Mouse (Mus musculus) hindbrain, embryonic 11.5 days (tissue): Measurements from ENCODE around the gene Fam205c. TPM values are rescaled to one million over a fixed set of nuclear protein-coding genes. Genes with fewer than 3 reads are reported as not detected.

Experiments
- ATAC-seq: fragments of 200-750 bp; cut with Nextera tagmentation; 2 replicates; pipeline ENCODE4 v1.8.0; 2017; ENCODE audit warnings: mild to moderate bottlenecking, moderate TSS enrichment, moderate library complexity; ENCODE audit not compliant: low FRiP score
- DNase-seq: peaks from one replicate; pipeline ENCODE4 v3.0.0-alpha.2; 2015; ENCODE audit warnings: low spot score
- H3K27ac ChIP-seq: fragments of 300-500 bp; sonication (generic); 2 replicates; pipeline ENCODE4 v1.5.1; 2014; ENCODE audit warnings: mild to moderate bottlenecking, low read depth, low read length
- H3K27me3 ChIP-seq: fragments of 300-500 bp; sonication (generic); 2 replicates; pipeline ENCODE4 v1.6.1; 2014; ENCODE audit warnings: mild to moderate bottlenecking, low read length, moderate library complexity, mixed read lengths; ENCODE audit not compliant: control insufficient read depth, insufficient read depth
- H3K36me3 ChIP-seq: fragments of 300-500 bp; sonication (generic); 2 replicates; pipeline ENCODE4 v1.6.1; 2014; ENCODE audit warnings: mild to moderate bottlenecking, low read length, moderate library complexity, mixed read lengths; ENCODE audit not compliant: control insufficient read depth, insufficient read depth
- H3K4me1 ChIP-seq: fragments of 300-500 bp; sonication (generic); replicated peaks from 2 replicates; pipeline ENCODE4 v1.6.1; 2014; ENCODE audit warnings: low read length, mixed read lengths; ENCODE audit not compliant: control insufficient read depth, insufficient read depth
- H3K4me2 ChIP-seq: fragments of 300-500 bp; sonication (generic); replicated peaks from 2 replicates; pipeline ENCODE4 v1.6.1; 2014; ENCODE audit warnings: mild to moderate bottlenecking, low read depth, low read length
- H3K4me3 ChIP-seq: fragments of 300-500 bp; sonication (generic); 2 replicates; pipeline ENCODE4 v1.5.1; 2014; ENCODE audit warnings: low read depth, low read length
- H3K9ac ChIP-seq: fragments of 300-500 bp; sonication (generic); 2 replicates; pipeline ENCODE4 v1.6.1; 2014; ENCODE audit warnings: low read depth, low read length
- H3K9me3 ChIP-seq: fragments of 300-500 bp; sonication (generic); 2 replicates; pipeline ENCODE4 v1.6.1; 2016; ENCODE audit warnings: low read length; ENCODE audit not compliant: control insufficient read depth
- WGBS: fragments of 180-500 bp; shearing (Covaris S2); extraction: QIAGEN DNeasy Blood & Tissue Kit; methylation state at CpG from one replicate; pipeline ENCODE4 v1.1.7; 2014; 5-methylcytosine and 5-hydroxymethylcytosine counted together
- polyA plus RNA-seq: library from polyadenylated mRNA; unstranded; fragments of >200 nt; fragmentation: Nextera tagmentation; extraction: Ambion mirVana; gene quantifications from 2 replicates; pipeline ENCODE4 v1.2.1, GENCODE M21; 2014

Gene Fam205c
- polyA plus RNA-seq, 1 experiment from 2014 or later, result 1.1 TPM

DNA sequence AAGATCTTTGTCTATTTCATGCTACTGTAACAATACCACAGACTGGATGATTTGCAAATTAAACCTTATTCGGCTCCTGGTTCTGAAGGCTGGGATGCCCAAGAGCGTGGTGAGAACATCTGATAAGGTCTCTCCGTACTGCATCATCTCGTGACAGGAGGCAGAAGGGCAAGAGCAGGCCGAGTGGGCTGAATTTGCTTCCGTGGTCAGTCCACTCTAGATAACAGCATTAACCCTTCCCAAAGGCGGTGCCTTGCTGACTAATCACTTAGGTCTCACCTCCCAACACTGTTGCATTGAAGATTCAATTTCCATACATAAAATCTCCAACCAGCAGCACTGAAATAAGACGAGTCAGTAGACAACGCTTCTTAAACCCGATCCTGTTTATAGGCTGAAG lies 39.4 kb upstream of the Fam205c start:
- Histone ChIP-seq H3K36me3 (no peaks in the 10 kb centered on the region), H3K4me3 (no peak overlapping the region), H3K4me2 (no peak overlapping the region), H3K9me3 (no peaks in the 10 kb centered on the region), H3K4me1 (peaks cover 3% of the 10 kb centered on the region; the same call in 1 of the 2 replicates), H3K9ac (no peak overlapping the region), H3K27me3 (peaks cover 20% of the 10 kb centered on the region), H3K27ac (no peak overlapping the region)
- ATAC-seq, result no peak
- WGBS, result 55% methylated on average over 10 of the region's 10 CpGs
- no peak for DNase-seq

DNA sequence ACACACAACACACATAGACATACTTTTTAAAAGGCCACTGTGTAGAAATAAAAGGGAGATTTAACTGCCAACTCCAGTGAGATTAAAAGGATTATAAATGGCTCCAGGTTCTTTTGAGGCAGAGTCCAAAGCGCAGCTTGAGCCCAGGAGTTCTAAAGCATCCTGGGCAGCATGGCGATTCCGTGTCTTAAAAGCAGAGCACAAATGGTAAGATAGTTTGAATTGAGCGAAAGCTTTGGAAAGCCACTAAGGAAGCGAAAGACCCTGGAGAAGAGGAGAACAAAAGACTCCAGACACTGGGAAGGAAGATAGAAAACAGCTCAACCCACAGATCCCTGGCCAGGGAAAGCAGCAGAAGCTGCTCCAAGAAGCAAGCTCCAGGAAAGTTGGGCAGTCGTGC lies 30.9 kb upstream of the Fam205c start:
- Histone ChIP-seq H3K4me2 (no peak overlapping the region), H3K27me3 (no peaks in the 10 kb centered on the region), H3K4me3 (no peak overlapping the region), H3K9me3 (no peaks in the 10 kb centered on the region), H3K27ac (no peak overlapping the region), H3K36me3 (no peaks in the 10 kb centered on the region), H3K9ac (no peak overlapping the region), H3K4me1 (no peaks in the 10 kb centered on the region)
- WGBS, result 76% methylated on average over 6 of the region's 6 CpGs
- DNase-seq, result no peak
- ATAC-seq, result no peak

DNA sequence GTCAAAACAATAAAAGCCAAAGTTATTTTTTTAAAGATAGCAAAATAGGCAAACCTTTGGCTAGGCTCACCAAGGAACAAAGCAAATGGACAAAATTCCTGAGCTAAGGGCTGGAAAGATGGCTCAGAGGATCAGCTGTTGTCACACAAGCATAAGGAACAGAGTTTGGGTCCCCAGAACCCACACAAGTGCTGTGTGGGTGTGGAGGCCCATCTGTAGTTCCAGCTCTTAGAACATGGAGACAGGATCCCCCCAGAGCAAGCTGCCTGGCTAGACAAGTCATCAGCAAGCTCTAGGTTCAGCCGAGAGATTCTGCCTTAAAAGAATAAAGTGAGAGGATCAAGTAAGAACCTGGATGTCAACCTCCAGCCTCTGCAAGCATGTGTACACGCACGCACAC lies 30.5 kb upstream of the Fam205c start:
- Histone ChIP-seq H3K4me3 (no peak overlapping the region), H3K9me3 (no peaks in the 10 kb centered on the region), H3K9ac (no peak overlapping the region), H3K36me3 (no peaks in the 10 kb centered on the region), H3K4me1 (no peaks in the 10 kb centered on the region), H3K27me3 (no peaks in the 10 kb centered on the region), H3K4me2 (no peak overlapping the region), H3K27ac (no peak overlapping the region)
- ATAC-seq, result no peak
- DNase-seq, result no peak
- WGBS, result 97% methylated on average over 3 of the region's 3 CpGs

DNA sequence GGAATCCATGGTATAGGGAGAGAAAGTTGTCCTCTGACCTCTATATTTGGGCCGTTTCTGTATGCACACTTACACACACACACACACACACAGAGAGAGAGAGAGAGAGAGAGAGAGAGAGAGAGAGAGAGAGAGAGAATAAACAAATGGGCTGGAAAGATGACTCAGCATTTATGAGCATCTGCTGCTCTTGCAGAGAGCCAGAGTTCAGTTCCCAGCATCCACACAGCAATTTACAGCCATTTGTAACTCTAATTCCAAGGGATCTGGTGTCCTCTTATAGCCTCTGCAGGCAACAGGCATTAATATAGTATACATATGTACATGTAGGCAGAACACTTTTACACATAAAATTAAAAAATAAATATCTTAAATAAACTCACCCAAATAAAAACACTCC lies 29.9 kb upstream of the Fam205c start:
- DNase-seq (no peak), ATAC-seq (no peak)
- H3K36me3 ChIP-seq, result no peaks in the 10 kb centered on the region
- no peaks in the 10 kb centered on the region for H3K9me3 ChIP-seq
- H3K27ac ChIP-seq, result no peak overlapping the region
- H3K4me1 ChIP-seq, result no peaks in the 10 kb centered on the region
- no peak overlapping the region for H3K9ac ChIP-seq
- H3K4me3 ChIP-seq, result no peak overlapping the region
- H3K27me3 ChIP-seq, result no peaks in the 10 kb centered on the region
- no peak overlapping the region for H3K4me2 ChIP-seq
- 75% methylated on average over 1 of the region's 1 CpGs for WGBS

DNA sequence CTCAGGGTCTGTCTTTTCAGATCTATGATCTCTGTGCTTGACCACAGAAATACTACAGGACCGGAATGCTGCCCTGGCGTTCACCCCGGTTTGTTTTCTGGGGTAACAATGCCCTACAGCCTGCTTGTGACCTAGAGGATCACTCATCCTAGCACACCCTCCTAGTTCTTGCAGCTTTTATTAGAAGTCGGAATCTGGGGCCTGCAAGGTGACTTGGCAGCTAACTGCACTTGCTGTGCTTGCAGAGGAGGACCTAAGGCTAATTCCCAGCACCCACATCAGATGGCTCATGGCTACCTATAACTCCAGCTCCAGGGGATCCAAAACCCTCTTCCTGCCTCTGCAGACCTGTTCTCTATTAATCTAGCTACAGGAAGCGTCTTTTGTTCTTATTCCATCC lies 28.7 kb upstream of the Fam205c start:
- Histone ChIP-seq H3K4me3 (no peak overlapping the region), H3K27me3 (no peaks in the 10 kb centered on the region), H3K4me2 (no peak overlapping the region), H3K9ac (no peak overlapping the region), H3K4me1 (no peaks in the 10 kb centered on the region), H3K27ac (no peak overlapping the region), H3K36me3 (no peaks in the 10 kb centered on the region), H3K9me3 (no peaks in the 10 kb centered on the region)
- 94% methylated on average over 5 of the region's 5 CpGs for WGBS
- DNase-seq, result no peak
- no peak for ATAC-seq

DNA sequence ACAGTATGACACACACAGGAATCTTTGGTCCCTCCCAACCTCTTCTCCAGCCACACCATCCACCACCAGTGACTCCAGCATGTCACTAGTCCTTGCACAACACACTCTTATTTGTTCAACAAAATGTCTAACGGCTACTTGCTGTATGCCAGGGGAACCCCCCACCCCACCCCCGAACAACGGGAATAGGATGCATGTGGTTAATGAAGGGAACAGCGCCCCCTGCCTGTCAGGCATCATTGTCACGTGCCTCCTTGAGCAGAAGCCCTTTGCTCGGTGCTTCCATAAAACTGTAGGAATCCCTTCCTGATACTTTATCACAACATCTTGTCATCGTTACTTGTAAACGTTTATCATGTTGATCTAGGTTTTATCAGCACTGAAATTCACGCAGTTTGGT lies 28.1 kb upstream of the Fam205c start:
- WGBS, result 63% methylated on average over 9 of the region's 9 CpGs
- H3K4me2 ChIP-seq, result no peak overlapping the region
- no peak overlapping the region for H3K9ac ChIP-seq
- H3K27me3 ChIP-seq, result no peaks in the 10 kb centered on the region
- H3K27ac ChIP-seq, result no peak overlapping the region
- peak; percentile 42 for DNase-seq
- no peaks in the 10 kb centered on the region for H3K36me3 ChIP-seq
- no peaks in the 10 kb centered on the region for H3K9me3 ChIP-seq
- no peak for ATAC-seq
- no peaks in the 10 kb centered on the region for H3K4me1 ChIP-seq
- no peak overlapping the region for H3K4me3 ChIP-seq

DNA sequence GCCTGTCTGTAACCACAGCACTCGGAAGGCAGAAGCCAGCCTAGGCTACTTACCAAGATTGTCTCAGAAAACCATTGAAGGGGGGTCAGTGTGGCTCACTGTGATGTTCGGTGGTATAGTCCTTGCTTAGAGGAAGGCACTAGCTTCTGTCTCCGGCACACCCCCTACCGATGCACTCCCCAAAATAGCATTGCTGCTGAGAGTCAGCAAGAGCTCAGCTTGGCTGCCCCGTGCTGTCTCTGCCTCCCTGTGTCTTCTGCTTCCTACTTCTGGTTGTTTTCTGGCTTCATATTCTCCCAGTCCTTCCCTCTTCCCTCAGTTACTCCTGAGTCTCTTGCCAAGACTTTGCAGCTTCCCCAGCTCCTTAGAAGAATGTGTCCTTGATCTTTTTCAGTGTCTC lies 26.8 kb upstream of the Fam205c start:
- no peak overlapping the region for H3K4me3 ChIP-seq
- no peak for DNase-seq
- H3K27ac ChIP-seq, result no peak overlapping the region
- H3K9me3 ChIP-seq, result no peaks in the 10 kb centered on the region
- no peaks in the 10 kb centered on the region for H3K27me3 ChIP-seq
- H3K4me2 ChIP-seq, result no peak overlapping the region
- H3K4me1 ChIP-seq, result no peaks in the 10 kb centered on the region
- no peak overlapping the region for H3K9ac ChIP-seq
- H3K36me3 ChIP-seq, result no peaks in the 10 kb centered on the region
- WGBS, result 69% methylated on average over 5 of the region's 5 CpGs
- no peak for ATAC-seq

DNA sequence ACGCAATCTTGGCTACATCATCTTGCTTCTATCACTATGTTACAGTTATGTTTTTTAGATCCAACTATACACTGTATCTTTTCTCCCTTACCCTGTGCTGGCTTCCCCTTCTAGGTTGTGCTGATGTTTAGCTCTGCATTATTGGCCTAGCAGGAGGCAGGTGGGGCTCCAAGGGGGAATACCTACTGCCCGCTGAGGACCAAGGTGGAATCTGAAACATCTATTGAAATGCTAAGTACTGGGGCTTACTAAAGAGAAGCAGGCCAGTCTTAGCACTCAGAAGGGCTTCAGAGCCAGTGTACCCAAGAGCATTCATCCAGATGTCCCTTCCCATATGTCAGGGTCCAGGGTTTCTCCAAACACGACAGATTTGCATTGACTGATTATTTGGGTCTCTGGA lies 24.9 kb upstream of the Fam205c start:
- H3K4me1 ChIP-seq, result no peaks in the 10 kb centered on the region
- DNase-seq (no peak), ATAC-seq (no peak)
- no peaks in the 10 kb centered on the region for H3K9me3 ChIP-seq
- H3K36me3 ChIP-seq, result no peaks in the 10 kb centered on the region
- no peak overlapping the region for H3K4me3 ChIP-seq
- H3K27ac ChIP-seq, result no peak overlapping the region
- H3K4me2 ChIP-seq, result no peak overlapping the region
- WGBS, result 37% methylated on average over 3 of the region's 3 CpGs
- no peaks in the 10 kb centered on the region for H3K27me3 ChIP-seq
- H3K9ac ChIP-seq, result no peak overlapping the region

DNA sequence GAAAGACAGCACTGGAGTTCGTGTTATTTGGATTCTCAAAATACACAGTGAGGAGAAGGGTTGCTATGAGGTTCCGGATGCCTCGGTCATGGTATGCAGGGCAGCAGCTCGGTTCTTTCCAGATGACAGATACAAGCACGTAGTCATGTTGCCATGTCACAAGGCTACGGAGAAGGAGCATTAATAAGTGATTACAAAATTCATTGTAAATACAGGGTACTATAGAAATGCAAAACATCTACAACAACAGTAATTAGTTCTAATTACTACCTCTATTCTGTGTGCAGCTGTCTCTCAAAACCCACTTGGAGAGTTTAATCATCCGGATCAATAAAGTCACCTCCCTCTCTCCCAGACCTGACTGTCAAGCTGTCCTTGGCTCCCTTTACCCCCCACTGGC lies 21.1 kb upstream of the Fam205c start:
- H3K27me3 ChIP-seq, result no peaks in the 10 kb centered on the region
- no peaks in the 10 kb centered on the region for H3K4me1 ChIP-seq
- no peaks in the 10 kb centered on the region for H3K36me3 ChIP-seq
- H3K9ac ChIP-seq, result no peak overlapping the region
- H3K4me3 ChIP-seq, result no peak overlapping the region
- ATAC-seq (no peak), DNase-seq (no peak)
- no peak overlapping the region for H3K27ac ChIP-seq
- WGBS, result 50% methylated on average over 7 of the region's 7 CpGs
- no peaks in the 10 kb centered on the region for H3K9me3 ChIP-seq
- no peak overlapping the region for H3K4me2 ChIP-seq
